Mouse (Mus musculus): Measurements from ENCODE around the gene Gm45062. TPM values are rescaled to one million over a fixed set of nuclear protein-coding genes. Genes with fewer than 3 reads are reported as not detected.

The Gm45062 gene
- polyA plus RNA-seq, 1 experiment = 17.1 TPM

- no peak for DNase-seq (ENCODE audit: extremely low spot score in 1 of 2, low spot score in 1 of 2)
Measured at GRCm38 (mm10) chr6:8409865-8410264, 150.6 kb downstream of the Gm45062 start.

GRCm38 (mm10) chr6:8412845-8413598, 153.8 kb downstream of the Gm45062 start:
- peak in 1 of 2 experiments; percentile 52 for DNase-seq (ENCODE audit: extremely low spot score in 1 of 2, low spot score in 1 of 2)

DNA sequence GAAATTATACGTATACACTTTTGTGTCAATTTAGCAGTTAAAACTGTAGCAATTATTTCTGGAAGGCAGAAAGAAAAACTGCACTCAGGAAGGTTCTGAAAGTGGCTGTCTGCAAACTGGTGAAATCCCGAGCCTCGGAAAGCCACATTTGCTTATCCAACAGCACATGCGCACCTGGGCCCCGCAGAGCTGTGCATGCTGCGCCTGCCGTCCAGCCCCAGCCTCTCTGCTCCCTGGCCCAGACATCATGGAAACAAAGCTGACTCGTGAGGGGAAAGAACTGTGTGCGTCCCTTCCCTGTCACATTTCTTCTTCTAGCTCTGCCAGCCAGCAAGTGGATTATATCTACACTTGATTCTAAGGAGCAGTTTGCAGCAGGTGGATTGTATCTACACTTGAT, 154.8 kb downstream of the Gm45062 start:
- DNase-seq (ENCODE audit: extremely low spot score in 1 of 2, low spot score in 1 of 2) = peak in 1 of 2 experiments; percentile 44

DNA sequence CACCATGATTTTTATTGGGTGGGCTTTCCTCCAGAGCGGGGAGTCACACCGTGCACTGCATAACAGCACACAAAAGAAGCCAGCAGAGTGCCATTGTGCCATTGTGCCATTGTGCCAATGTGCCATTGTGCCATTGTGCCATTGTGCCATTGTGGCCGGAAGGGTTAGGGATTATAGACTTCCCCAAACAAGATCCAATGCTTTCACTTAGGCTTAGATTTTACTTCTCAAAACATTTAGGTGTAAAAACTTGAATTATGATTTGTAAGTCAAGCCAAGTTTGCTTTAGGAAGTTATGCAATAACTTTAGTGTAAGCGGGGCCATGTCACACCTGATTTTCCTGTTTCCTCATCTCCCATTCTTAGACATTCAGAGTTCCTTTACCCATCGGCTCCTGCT, 156.6 kb downstream of the Gm45062 start:
- no peak for DNase-seq (ENCODE audit: extremely low spot score in 1 of 2, low spot score in 1 of 2)

GRCm38 (mm10) chr6:8416802-8417569, 157.7 kb downstream of the Gm45062 start:
- DNase-seq (ENCODE audit: extremely low spot score in 1 of 2, low spot score in 1 of 2) = no peak

GRCm38 (mm10) chr6:8419485-8420186, 160.4 kb downstream of the Gm45062 start:
- no peak for DNase-seq (ENCODE audit: extremely low spot score in 1 of 2, low spot score in 1 of 2)

- DNase-seq (ENCODE audit: extremely low spot score in 1 of 2, low spot score in 1 of 2) = no peak
Measured at GRCm38 (mm10) chr6:8420187-8420503, 160.9 kb downstream of the Gm45062 start.

DNA sequence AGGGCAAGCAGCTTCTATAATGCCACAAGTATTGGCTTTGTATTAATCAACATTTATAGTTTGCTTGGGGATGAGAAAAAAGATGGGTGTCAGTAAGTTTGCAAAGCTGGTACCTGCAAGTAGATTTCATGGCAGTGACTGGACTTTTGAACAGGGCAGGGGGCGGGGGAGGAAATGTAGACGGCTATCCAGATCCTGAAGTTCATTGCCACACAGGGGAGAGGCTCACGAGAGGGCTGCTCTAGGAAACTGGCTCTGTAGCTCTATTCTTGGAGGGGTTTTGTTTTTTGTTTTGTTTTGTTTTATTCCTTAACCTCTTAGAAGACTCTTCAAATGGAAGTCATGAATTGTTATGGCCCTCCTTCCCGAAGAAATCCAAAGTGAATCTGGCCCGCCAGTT, 162.2 kb downstream of the Gm45062 start:
- no peak for DNase-seq (ENCODE audit: extremely low spot score in 1 of 2, low spot score in 1 of 2)

DNA sequence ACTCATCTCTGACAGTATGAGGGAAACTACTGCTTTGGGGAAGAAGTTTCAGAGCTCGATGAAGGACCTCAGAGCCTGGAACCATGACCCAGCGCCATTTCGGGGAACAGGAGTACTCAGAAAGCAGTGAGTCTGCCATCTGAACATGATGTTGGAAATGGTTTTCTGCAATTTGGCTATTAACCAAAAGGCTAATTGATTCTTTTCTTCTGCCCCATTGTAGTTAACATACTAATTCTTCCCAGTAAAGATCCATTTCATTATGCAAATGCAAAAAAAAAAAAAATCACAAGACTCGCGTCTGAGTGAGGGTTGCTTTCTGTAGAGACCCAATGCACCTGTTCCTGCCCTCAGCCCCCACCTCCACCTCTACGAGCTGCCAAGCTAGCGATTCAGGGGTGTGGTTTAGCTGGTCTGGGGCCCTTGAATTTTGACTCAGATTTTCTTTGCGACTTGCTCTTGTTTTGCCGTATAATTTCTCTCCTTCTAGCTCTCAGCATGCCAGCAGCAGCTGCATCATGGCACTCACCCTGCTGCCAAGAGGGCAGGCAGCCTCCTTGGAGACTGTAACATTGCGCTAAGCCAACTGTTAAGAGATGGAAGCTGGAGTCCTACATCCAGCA, 162.8 kb downstream of the Gm45062 start:
- DNase-seq (ENCODE audit: extremely low spot score in 1 of 2, low spot score in 1 of 2) = peak in 1 of 2 experiments; percentile 46

- no peak for DNase-seq (ENCODE audit: extremely low spot score in 1 of 2, low spot score in 1 of 2)
Measured at GRCm38 (mm10) chr6:8423142-8423541, 163.9 kb downstream of the Gm45062 start.

DNA sequence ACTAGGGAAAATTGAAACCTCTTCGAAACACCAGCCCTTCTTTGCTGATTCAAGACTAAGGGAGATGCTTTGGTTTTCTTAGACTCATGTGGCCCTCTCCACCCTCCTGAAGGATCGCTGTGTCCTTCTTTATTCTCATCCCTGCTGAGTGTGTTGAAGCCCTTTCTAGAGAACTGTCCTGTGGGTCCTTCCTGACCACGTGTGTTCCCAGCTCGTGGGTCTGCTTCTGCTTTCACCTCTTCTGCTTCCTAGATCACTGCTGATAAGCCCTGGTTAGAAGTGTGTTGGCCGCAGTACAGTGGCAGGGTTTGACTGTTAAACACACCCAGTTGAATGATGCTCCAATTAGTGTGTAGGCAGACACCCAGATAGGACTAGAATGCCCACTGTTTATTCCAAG, 168.4 kb downstream of the Gm45062 start:
- no peak for DNase-seq (ENCODE audit: extremely low spot score in 1 of 2, low spot score in 1 of 2)

DNA sequence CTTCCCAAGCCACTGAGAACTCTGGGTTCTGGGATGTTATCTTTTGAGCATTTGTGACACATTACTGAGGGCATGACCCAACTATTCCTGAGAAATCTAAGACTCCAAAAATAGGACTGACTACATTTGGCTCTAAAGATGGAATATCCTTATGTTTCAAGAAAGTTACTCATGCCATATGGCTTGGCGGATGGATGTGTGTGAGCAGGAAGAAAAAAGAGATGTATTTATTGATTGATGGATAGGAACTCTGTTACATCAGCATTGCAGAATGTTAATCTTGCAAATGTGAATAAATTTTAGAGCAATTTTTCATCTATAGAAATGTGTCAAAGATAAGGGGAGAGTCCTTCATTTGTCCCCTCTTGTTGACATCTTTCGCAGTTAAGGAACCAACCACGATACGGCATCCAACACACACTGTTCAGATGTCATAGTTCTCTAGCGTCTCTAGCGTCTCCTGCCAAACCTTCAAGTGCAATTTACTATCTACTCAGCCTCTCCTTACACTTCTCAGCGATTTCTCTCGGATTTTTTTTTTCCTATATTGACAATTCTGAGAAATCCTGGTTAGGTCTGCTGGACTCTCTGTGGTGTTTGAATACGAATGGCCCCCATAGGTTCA, 171.5 kb downstream of the Gm45062 start:
- DNase-seq (ENCODE audit: extremely low spot score in 1 of 2, low spot score in 1 of 2) = peak in 1 of 2 experiments; percentile 32

GRCm38 (mm10) chr6:8433179-8433578, 173.9 kb downstream of the Gm45062 start:
- DNase-seq (ENCODE audit: extremely low spot score in 1 of 2, low spot score in 1 of 2) = no peak

DNA sequence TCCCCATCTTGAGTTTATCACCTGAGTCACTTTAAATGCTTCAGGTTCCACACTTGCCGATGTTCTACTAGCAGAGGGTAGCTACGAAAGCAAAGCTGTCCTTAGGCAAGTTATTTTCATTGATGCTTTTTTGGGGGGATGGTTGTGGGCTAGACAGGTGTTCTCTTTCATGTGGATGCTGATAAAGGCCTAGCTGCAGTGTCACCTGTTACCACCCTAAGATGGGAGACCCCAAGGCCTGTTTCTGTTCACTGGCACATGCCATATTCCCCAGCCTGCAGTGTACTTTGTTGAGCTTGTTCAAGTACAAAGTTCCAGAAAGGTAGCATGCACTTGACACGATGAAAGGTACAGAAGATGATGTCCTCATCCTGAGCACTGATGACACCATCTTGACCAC, 178.7 kb downstream of the Gm45062 start:
- no peak for DNase-seq (ENCODE audit: extremely low spot score in 1 of 2, low spot score in 1 of 2)

DNA sequence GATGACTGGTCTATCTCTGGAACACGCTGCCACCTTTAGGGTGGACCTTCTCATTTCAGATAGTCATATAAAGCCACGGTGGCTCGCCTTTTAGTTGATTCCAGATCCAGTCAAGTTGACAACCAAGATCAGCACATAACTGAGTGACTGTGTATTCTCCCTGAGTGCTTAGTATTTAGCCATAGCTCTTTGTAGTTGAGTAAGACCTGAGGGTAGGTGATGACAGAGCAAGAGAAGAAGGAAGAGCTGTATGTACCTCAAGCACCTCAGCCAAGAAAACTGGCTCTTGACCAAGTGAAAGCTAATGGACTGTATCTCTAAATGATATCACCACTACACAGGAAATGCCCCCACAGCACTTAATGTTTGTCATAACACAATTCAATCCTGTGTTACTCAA, 182.6 kb downstream of the Gm45062 start:
- no peak for DNase-seq (ENCODE audit: extremely low spot score in 1 of 2, low spot score in 1 of 2)

GRCm38 (mm10) chr6:8446786-8447185, 187.5 kb downstream of the Gm45062 start:
- DNase-seq (ENCODE audit: extremely low spot score in 1 of 2, low spot score in 1 of 2) = peak; percentile 30 to 33

DNA sequence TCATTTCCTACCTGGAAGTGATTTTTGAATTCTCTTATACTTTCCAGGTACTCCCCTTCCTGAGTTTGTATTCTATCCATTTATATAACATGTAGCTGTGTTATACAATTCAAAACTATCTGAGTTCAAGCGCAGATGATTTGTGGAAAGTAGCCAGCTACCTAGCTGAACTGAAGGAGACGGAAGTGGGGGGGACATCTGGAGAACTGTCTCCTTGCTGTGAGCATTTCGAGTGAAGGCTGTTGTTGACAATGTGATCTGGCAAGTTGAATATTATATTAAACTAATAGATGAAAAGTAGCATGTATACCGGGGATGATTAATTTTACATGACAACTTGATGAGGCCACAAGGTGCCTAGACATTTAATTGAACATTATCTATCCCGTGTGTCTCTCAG, 196.3 kb downstream of the Gm45062 start:
- no peak for DNase-seq (ENCODE audit: extremely low spot score in 1 of 2, low spot score in 1 of 2)

DNA sequence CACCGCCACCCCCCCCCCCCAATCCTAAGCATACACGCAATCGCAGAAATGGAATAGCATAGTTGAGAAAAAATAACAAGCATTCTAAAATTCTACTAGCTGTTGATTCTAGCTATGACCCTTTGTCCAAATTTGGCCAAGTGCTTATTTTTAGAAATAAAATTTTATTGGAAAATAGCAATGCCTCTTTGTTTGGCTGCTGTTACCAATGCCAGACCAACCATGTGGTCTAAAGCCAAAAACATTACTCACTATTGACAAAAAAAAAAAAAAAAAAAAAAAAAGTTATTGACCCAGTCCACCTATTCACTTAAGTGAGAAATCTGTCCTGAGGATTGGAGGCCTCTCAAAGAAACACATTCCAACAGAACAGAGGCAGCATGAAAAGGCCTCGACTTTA, 199.3 kb downstream of the Gm45062 start:
- DNase-seq (ENCODE audit: extremely low spot score in 1 of 2, low spot score in 1 of 2) = no peak

GRCm38 (mm10) chr6:8462447-8462846, 203.2 kb downstream of the Gm45062 start:
- no peak for DNase-seq (ENCODE audit: extremely low spot score in 1 of 2, low spot score in 1 of 2)

DNA sequence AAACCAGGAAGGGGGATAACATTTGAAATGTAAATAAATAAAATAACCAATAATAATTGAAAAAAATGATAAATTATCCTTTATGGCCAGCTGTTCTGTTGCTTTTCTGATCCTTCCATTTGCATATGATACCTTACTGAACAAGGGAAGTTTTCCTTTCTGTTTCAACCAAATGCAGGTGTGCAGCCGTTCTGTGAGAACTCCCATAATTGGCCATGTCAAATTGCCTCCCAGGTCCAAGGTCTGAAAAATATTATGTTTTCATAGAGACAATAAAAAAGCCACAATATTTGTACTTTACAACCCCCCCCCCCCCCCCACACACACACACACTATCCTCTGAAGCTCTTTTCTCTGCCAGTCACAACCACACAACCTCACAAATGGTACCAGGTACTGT, 206.1 kb downstream of the Gm45062 start:
- no peak for DNase-seq (ENCODE audit: extremely low spot score in 1 of 2, low spot score in 1 of 2)

DNA sequence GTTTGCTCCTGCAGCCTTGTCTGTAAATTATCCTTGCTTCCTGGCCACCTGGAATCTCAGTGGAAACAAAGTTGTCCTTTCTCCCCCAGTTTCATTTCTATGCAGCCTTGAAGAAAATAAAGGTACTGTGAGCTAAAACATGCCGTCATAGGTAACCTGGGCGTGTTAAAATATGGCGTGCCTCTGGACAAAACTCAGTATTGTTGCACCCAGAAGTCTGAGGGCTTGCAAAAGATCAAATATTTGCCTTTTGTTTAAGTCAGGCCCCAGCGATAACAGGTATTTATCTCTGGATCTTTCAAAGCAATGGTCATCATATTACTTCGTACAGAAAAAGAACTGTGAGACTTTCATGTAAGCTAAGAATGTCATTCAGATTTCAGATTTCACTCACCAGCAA, 206.7 kb downstream of the Gm45062 start:
- no peak for DNase-seq (ENCODE audit: extremely low spot score in 1 of 2, low spot score in 1 of 2)

Data from frontal cortex, adult 2 months (tissue).